Mouse (Mus musculus) midbrain, embryonic 10.5 days (tissue): ENCODE measurements around the gene Polr2l. TPM values are rescaled to one million over a fixed set of nuclear protein-coding genes. Genes with fewer than 3 reads are reported as not detected.

Experiments used
- DNase-seq: peaks from one replicate; pipeline ENCODE4 v3.0.0-alpha.2; 2017; ENCODE audit warnings: low spot score
- H3K27ac ChIP-seq: fragments of 300-500 bp; sonication (generic); replicated peaks from 2 replicates; pipeline ENCODE4 v1.5.1; 2016; ENCODE audit warnings: mild to moderate bottlenecking
- H3K27me3 ChIP-seq: fragments of 300-500 bp; sonication (generic); 2 replicates; pipeline ENCODE4 v1.6.1; 2016; ENCODE audit warnings: low read depth, mild to moderate bottlenecking; ENCODE audit not compliant: poor library complexity, severe bottlenecking
- H3K36me3 ChIP-seq: fragments of 300-500 bp; sonication (generic); 2 replicates; pipeline ENCODE4 v1.6.1; 2016; ENCODE audit warnings: mild to moderate bottlenecking, moderate library complexity
- H3K4me1 ChIP-seq: fragments of 300-500 bp; sonication (generic); 2 replicates; pipeline ENCODE4 v1.6.1; 2016
- H3K4me3 ChIP-seq: fragments of 300-500 bp; sonication (generic); 2 replicates; pipeline ENCODE4 v1.5.1; 2016; ENCODE audit warnings: mild to moderate bottlenecking, moderate library complexity
- H3K9me3 ChIP-seq: fragments of 300-500 bp; sonication (generic); replicated peaks from 2 replicates; pipeline ENCODE4 v1.6.1; 2016; ENCODE audit warnings: mild to moderate bottlenecking
- WGBS: fragments of 180-500 bp; shearing (Covaris S2); methylation state at CpG from one replicate; pipeline ENCODE4 v1.1.7; 2016; 5-methylcytosine and 5-hydroxymethylcytosine counted together
- polyA plus RNA-seq: library from polyadenylated mRNA; unstranded; fragments of >200 nt; fragmentation: Nextera tagmentation; extraction: Ambion mirVana; gene quantifications from 2 replicates; pipeline ENCODE4 v1.2.1, GENCODE M21; 2016

The Polr2l gene
- polyA plus RNA-seq, 1 experiment from 2014 or later = 85.0 TPM

DNA sequence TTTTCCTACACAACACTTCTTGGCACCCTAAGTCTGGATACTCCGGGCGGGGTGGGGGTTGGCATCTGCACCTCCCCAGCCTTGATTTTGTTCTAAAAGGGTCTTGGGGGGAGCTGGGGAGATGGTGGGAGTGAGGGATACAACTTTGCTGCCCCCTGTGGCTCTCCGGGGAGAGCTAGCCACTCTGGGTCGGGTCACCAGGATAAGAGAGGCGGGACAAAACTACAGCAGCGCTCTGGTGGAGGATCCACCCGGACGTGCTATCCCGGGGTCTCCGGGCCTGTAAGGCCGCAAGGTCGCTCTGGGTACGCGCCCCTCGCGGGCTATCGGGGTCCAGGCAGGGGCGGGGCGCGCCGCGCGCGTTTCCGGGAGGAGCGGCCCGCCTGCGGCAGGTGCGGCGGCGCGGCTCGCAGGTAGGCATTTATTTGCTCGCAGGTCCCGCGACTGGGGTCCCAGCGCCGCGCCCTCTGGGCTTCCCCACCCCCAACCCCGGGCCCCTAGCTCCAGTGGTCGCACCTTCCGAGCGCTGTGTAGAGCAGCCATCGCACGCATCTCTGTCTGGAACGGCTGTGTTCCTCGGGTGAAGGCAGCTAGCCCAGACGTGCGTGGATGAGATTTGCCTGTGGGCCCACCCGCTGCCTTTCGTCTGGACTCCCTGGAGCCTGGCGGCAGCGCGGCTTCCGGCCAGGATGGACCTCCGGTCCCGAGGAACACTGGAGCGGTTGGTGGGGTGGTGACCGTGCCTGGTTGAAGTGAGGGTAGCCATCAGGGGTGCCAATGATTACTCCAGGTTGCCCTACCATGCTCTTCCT lies 13.2 kb downstream of the Polr2l start:
- WGBS = 3% methylated on average over 59 of the region's 59 CpGs
- Histone ChIP-seq H3K4me1 (peaks cover 38% of the 10 kb centered on the region), H3K36me3 (peaks cover 12% of the 10 kb centered on the region), H3K4me3 (peak overlapping the region; percentile 55), H3K27ac (peak overlapping the region; percentile 57; the same call in 1 of the 2 replicates), H3K27me3 (peaks cover 92% of the 10 kb centered on the region), H3K9me3 (no peaks in the 10 kb centered on the region)
- DNase-seq = no peak

DNA sequence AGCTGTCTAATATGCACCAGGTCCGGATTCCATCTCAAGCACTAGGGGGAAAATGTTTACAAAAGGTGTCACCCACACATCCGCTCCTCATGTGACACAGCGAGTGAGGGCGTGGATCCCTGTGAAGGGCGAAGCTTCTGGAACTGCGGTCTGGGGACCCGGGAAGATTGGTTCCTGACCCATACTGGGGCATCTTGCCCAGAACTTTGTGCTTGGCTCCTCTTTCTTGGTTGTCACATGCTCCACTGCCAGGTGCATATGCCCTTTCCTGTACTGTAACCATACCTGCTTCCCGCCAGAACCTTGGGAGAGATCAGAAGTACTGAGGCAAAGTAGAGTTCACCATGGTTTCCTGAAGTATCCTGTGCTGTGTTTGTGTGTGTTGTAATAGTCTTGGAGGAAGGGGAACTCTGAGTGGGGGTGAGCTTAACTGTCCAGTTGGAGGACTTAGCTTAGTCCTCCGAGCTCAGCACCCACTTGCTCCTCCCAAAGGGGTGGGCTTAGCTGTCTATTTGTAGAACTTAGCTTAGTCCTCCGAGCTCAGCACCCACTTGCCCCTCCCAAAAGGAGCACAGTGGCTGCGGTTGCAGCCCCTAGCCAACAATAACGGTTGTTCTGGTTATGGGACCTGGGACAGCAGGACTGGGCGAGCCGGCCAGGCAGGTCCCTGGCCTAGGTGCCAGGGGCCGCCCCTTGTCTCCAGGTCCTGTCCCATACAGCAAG lies 14.4 kb downstream of the Polr2l start, which contains the start of gene Cracr2b:
Gene Cracr2b, plus strand, starts transcription at position 704 of the 723 bp plus-strand sequence.
- 71% methylated on average over 15 of the region's 15 CpGs for WGBS
- Histone ChIP-seq H3K27me3 (peaks cover 87% of the 10 kb centered on the region), H3K9me3 (no peaks in the 10 kb centered on the region), H3K4me3 (peak within 1 kb of the TSS; percentile 55), H3K36me3 (peaks cover 12% of the 10 kb centered on the region), H3K27ac (peak within 1 kb of the TSS; percentile 57; the same call in 1 of the 2 replicates), H3K4me1 (peaks cover 44% of the 10 kb centered on the region)
- DNase-seq = no peak

DNA sequence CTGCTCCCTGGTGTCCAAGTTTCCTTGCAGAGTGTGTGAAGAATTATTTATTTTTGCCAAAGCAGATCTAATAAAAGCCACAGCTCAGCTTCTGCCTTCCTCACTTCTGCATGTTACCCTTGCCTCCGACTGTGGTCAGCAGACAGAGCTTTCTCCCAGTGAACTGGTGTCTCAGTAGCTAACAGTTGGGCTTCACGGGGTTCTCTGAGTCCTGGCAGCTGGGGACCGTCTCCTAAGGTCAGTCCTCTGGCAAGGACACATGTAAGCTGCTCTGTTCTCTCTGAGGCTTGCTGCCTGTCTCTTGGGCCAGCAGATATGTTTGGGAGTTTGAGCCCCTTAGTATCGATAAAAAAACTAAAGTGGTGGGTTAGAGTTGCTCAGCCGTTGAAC lies 14.9 kb downstream of the Polr2l start:
- no peak overlapping the region for H3K27ac ChIP-seq
- WGBS = 76% methylated on average over 5 of the region's 5 CpGs
- H3K36me3 ChIP-seq = peaks cover 12% of the 10 kb centered on the region
- H3K27me3 ChIP-seq = peaks cover 81% of the 10 kb centered on the region
- peaks cover 44% of the 10 kb centered on the region for H3K4me1 ChIP-seq
- H3K9me3 ChIP-seq = no peaks in the 10 kb centered on the region
- DNase-seq = no peak
- H3K4me3 ChIP-seq = no peak overlapping the region

DNA sequence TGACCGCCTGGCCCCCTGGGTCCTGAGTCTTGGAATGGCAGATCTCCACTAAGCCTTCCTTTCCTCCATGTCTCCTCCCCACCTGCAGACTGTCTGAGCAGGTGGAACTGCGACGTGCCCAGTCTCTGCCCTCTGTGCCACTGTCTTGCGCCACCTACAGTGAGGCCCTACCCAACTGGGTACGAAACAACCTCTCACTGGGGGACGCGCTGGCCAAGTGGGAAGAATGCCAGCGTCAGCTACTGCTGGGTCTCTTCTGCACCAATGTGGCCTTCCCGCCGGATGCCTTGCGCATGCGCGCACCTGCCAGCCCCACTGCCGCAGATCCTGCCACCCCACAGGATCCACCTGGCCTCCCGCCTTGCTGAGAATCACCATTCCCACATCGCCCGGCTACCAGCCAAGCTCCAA lies 15.6 kb downstream of the Polr2l start:
- H3K36me3 ChIP-seq = peaks cover 12% of the 10 kb centered on the region
- 89% methylated on average over 17 of the region's 17 CpGs for WGBS
- H3K4me3 ChIP-seq = no peak overlapping the region
- peaks cover 75% of the 10 kb centered on the region for H3K27me3 ChIP-seq
- H3K27ac ChIP-seq = no peak overlapping the region
- DNase-seq = no peak
- H3K4me1 ChIP-seq = peaks cover 44% of the 10 kb centered on the region
- H3K9me3 ChIP-seq = no peaks in the 10 kb centered on the region

GRCm38 (mm10) chr7:141458661-141459060 lies 16.3 kb downstream of the Polr2l start:
- peaks cover 44% of the 10 kb centered on the region for H3K4me1 ChIP-seq
- H3K9me3 ChIP-seq = no peaks in the 10 kb centered on the region
- H3K27me3 ChIP-seq = peaks cover 68% of the 10 kb centered on the region
- H3K4me3 ChIP-seq = no peak overlapping the region
- peaks cover 12% of the 10 kb centered on the region for H3K36me3 ChIP-seq
- H3K27ac ChIP-seq = no peak overlapping the region
- 93% methylated on average over 11 of the region's 11 CpGs for WGBS
- DNase-seq = no peak

DNA sequence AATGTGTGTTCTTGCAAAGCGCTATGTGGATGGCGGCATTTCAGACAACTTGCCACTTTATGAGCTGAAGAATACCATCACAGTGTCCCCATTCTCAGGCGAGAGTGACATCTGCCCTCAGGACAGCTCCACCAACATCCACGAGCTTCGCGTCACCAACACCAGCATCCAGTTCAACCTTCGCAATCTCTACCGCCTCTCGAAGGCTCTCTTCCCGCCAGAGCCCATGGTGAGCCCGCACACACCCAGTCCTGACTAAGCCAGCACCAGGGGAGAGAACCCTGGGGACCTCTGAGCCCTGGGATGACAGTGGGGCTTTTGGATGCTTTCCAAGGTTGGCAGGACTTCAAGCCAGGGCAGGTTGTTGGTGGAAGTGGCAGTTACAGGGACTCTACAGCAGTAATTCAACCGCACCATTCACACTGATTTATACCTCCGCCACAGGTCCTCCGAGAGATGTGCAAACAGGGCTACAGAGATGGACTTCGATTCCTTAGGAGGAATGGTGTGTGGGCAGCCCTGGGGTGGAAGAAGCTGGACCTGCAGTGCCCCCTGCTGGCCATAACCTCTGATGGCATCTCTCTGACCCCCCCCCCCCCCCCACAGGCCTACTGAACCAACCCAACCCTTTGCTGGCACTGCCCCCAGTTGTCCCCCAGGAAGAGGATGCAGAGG lies 16.8 kb downstream of the Polr2l start:
- 80% methylated on average over 15 of the region's 15 CpGs for WGBS

DNA sequence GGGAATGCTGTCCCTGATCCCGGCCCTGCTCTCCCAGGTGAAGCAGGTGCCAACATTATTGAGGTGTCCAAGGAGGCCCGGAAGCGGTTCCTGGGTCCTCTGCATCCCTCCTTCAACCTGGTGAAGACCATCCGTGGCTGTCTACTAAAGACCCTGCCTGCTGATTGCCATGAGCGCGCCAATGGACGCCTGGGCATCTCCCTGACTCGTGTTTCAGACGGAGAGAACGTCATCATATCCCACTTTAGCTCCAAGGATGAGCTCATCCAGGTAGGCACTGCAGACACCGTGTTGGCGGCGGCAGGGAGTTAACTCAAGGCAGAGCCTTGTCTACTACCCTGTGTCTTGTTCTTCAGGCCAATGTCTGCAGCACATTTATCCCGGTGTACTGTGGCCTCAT lies 17.7 kb downstream of the Polr2l start:
- 95% methylated on average over 14 of the region's 14 CpGs for WGBS
- DNase-seq = no peak
- H3K27ac ChIP-seq = no peak overlapping the region
- H3K4me1 ChIP-seq = peaks cover 41% of the 10 kb centered on the region
- H3K36me3 ChIP-seq = peaks cover 14% of the 10 kb centered on the region
- H3K4me3 ChIP-seq = no peak overlapping the region
- H3K27me3 ChIP-seq = peaks cover 54% of the 10 kb centered on the region
- H3K9me3 ChIP-seq = no peaks in the 10 kb centered on the region

More for the DNA sequence above, 16.8 kb downstream of the Polr2l start:
- no peaks in the 10 kb centered on the region for H3K9me3 ChIP-seq
- peaks cover 12% of the 10 kb centered on the region for H3K36me3 ChIP-seq
- H3K4me3 ChIP-seq = no peak overlapping the region
- H3K4me1 ChIP-seq = peaks cover 44% of the 10 kb centered on the region
- H3K27me3 ChIP-seq = peaks cover 63% of the 10 kb centered on the region
- DNase-seq = peak; percentile 55
- no peak overlapping the region for H3K27ac ChIP-seq

- WGBS = 95% methylated on average over 6 of the region's 6 CpGs
- peaks cover 49% of the 10 kb centered on the region for H3K27me3 ChIP-seq
Measured at GRCm38 (mm10) chr7:141456739-141457138, 18.2 kb downstream of the Polr2l start.

GRCm38 (mm10) chr7:141455610-141456314 lies 19.2 kb downstream of the Polr2l start:
- peak; percentile 57 for DNase-seq
- Histone ChIP-seq H3K9me3 (no peaks in the 10 kb centered on the region), H3K36me3 (peaks cover 29% of the 10 kb centered on the region), H3K4me1 (peaks cover 32% of the 10 kb centered on the region), H3K27ac (peak overlapping the region; percentile 82), H3K4me3 (peak overlapping the region; percentile 76), H3K27me3 (peaks cover 39% of the 10 kb centered on the region)
- WGBS = 1% methylated on average over 23 of the region's 23 CpGs

More at GRCm38 (mm10) chr7:141456739-141457138, 18.2 kb downstream of the Polr2l start:
- Histone ChIP-seq H3K36me3 (peaks cover 19% of the 10 kb centered on the region), H3K4me1 (peaks cover 36% of the 10 kb centered on the region), H3K27ac (no peak overlapping the region), H3K4me3 (peak overlapping the region; percentile 76; the same call in 1 of the 2 replicates), H3K9me3 (no peaks in the 10 kb centered on the region)
- no peak for DNase-seq

GRCm38 (mm10) chr7:141454967-141455551 lies 19.9 kb downstream of the Polr2l start, which contains the start of gene Pnpla2:
Gene Pnpla2 (plus strand): TSS chr7:141455198.
- no peaks in the 10 kb centered on the region for H3K9me3 ChIP-seq
- WGBS = under 1% methylated on average over 45 of the region's 45 CpGs
- peak within 1 kb of the TSS; percentile 82 for H3K27ac ChIP-seq
- peak; percentile 90 for DNase-seq
- peaks cover 32% of the 10 kb centered on the region for H3K27me3 ChIP-seq
- H3K36me3 ChIP-seq = peaks cover 36% of the 10 kb centered on the region
- H3K4me1 ChIP-seq = peaks cover 33% of the 10 kb centered on the region
- H3K4me3 ChIP-seq = peak within 1 kb of the TSS; percentile 76

GRCm38 (mm10) chr7:141453636-141454035 lies 21.3 kb downstream of the Polr2l start:
- no peak for DNase-seq
- H3K9me3 ChIP-seq = no peaks in the 10 kb centered on the region
- no peak overlapping the region for H3K27ac ChIP-seq
- WGBS = 86% methylated on average over 2 of the region's 2 CpGs
- peaks cover 41% of the 10 kb centered on the region for H3K4me1 ChIP-seq
- H3K27me3 ChIP-seq = peaks cover 19% of the 10 kb centered on the region
- no peak overlapping the region for H3K4me3 ChIP-seq
- peaks cover 39% of the 10 kb centered on the region for H3K36me3 ChIP-seq

- Histone ChIP-seq H3K9me3 (no peaks in the 10 kb centered on the region), H3K4me1 (peaks cover 45% of the 10 kb centered on the region), H3K27me3 (peaks cover 9% of the 10 kb centered on the region), H3K36me3 (peaks cover 43% of the 10 kb centered on the region), H3K27ac (no peak overlapping the region), H3K4me3 (no peak overlapping the region)
- DNase-seq = no peak
Measured at GRCm38 (mm10) chr7:141451928-141452327, 23.0 kb downstream of the Polr2l start.
